Mouse (Mus musculus) lung, adult 2 months (tissue): ENCODE measurements around the gene Araf. TPM values are rescaled to one million over a fixed set of nuclear protein-coding genes. Genes with fewer than 3 reads are reported as not detected.
A peak's percentile ranks its signal among the peaks of the same experiment; 100 is the strongest.

Experiments used
- DNase-seq: peaks from one replicate; pipeline ENCODE4 v3.0.0; 2022
- H3K4me1 ChIP-seq: fragments of 200-500 bp; 2 replicates; pipeline ENCODE4 v1.6.1; 2011; ENCODE audit warnings: low read length; ENCODE audit not compliant: control insufficient read depth, insufficient read depth
- H3K4me3 ChIP-seq: fragments of 200-500 bp; replicated peaks from 2 replicates; pipeline ENCODE3; 2011; ENCODE audit warnings: low read depth, mild to moderate bottlenecking, control low read depth, low read length; ENCODE audit errors: extremely low read depth
- CTCF ChIP-seq: fragments of 200-500 bp; IDR thresholded peaks from 2 replicates; pipeline ENCODE4 v1.5.1; 2011; ENCODE audit warnings: mild to moderate bottlenecking, low read length, control low read depth; ENCODE audit not compliant: insufficient read depth
- POLR2A ChIP-seq: fragments of 200-500 bp; IDR thresholded peaks from 2 replicates; pipeline ENCODE4 v1.6.1; 2011; ENCODE audit warnings: low read depth, mild to moderate bottlenecking, control low read depth, low read length, borderline replicate concordance; ENCODE audit errors: extremely low read depth
- WGBS: fragments of 180-500 bp; shearing (Covaris S2); methylation state at CpG from one replicate; pipeline ENCODE4 v1.1.7; 2018; 5-methylcytosine and 5-hydroxymethylcytosine counted together
- polyA plus RNA-seq: library from polyadenylated mRNA; depleted of rRNA; stranded (reverse); fragments of >200 nt; gene quantifications from 2 replicates; pipeline ENCODE4 v1.2.3, GENCODE M21; 2012; rRNA removed

Araf gene
- polyA plus RNA-seq, 1 experiment = 167 TPM

DNA sequence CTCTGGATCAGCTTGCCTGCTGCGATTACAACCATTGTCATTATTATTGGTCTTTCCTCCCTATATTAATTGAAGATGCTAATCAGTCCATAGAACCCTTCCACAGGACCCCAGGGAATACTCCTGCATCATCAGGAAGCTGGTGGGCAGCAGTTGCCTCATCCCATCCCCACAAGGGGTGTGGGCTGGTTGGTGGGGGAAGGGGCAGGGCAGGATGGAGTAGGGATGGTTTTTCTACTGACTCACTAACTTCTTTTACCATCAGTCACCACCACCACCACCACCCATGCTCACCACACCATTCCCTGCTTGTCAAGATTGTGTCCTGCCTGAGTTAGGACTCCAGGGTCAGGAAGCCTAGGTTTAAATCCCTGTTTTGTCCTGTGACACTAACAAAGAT is 71.6 kb downstream of the Araf start:
- TF ChIP-seq CTCF = no peak
- 74% methylated on average over 1 of the region's 1 CpGs for WGBS
- DNase-seq = no peak
- Histone ChIP-seq H3K4me1 (no peaks in the 10 kb centered on the region; the same call in 1 of the 2 replicates), H3K4me3 (no peak overlapping the region)

DNA sequence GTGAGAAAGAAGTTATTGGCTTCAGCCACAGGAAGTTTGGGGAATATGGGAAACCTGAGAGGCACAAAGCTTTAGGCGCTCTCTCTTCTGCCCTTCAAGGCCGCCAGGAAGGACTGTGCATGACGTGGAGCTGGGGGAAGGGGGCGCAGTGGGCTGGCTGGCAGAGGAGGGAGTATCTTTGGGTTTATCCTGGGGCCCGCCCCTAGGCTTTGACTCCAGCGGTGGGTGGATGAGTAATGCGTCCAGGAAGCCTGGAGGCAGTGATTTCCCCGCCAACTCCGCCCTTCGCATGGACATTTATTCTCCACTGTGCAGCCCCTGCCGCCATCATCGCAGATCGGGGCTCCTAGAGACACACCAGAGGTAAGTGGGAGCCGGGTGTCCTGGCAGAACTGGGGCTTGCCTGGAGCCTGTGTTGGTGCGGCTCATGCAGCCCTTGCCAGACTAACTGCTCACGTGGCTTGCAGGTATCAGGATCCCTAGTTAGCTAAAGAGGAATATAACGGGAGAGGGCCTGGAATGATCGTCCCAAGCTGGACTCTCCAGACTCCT is 72.4 kb downstream of the Araf start, which contains the start of gene Timp1:
TSS of gene Timp1 (plus strand) at position 205 of the 552 bp plus-strand sequence.
- WGBS = 28% methylated on average over 18 of the region's 18 CpGs
- Histone ChIP-seq H3K4me1 (no peaks in the 10 kb centered on the region; the same call in 1 of the 2 replicates), H3K4me3 (peak within 1 kb of the TSS; percentile 32)
- TF ChIP-seq POLR2A = no peak
- TF ChIP-seq CTCF = no peak
- DNase-seq = no peak

DNA sequence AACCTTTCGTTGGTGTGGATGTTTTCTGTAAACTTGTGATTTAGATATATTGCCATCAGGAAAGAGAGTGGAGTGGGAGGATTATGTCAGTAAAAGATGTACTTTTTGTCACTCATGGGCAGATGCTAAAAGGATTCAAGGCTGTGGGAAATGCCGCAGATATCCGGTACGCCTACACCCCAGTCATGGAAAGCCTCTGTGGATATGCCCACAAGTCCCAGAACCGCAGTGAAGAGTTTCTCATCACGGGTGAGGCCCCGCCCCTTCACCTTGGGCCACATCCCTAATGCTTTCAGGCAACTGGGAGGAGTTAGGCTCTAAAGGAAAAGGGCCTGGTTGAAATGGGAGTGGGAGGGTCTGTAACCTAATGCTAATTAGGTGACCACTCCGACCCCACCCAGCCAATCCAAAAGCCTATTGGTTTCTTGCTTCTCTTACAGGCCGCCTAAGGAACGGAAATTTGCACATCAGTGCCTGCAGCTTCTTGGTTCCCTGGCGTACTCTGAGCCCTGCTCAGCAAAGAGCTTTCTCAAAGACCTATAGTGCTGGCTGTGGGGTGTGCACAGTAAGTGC is 75.4 kb downstream of the Araf start:
- Histone ChIP-seq H3K4me3 (no peak overlapping the region), H3K4me1 (no peaks in the 10 kb centered on the region; the same call in 1 of the 2 replicates)
- TF ChIP-seq CTCF (no peak), POLR2A (no peak)
- 52% methylated on average over 11 of the region's 11 CpGs for WGBS
- no peak for DNase-seq

DNA sequence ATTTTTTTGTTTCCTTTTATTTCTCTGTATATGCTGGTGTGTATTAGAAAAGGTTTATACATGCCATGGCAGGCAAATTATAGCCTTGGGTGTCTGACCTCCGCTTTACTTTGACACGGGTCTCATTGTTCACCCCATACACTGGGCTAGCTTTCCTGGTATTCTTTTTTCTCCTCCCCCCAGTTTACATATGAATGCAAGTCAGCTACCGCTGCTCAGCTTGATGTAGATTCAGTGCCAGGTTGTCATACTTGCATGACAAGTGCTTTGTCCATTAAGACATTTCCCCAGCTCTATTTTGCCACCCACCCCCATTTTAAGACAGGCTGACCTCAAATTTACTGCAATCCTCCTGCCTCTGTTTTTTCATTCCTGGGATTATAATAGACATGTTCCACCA is 77.6 kb downstream of the Araf start:
- DNase-seq = no peak
- WGBS = 66% methylated on average over 3 of the region's 3 CpGs
- Histone ChIP-seq H3K4me3 (no peak overlapping the region), H3K4me1 (no peaks in the 10 kb centered on the region)
- TF ChIP-seq CTCF (no peak), POLR2A (no peak)

DNA sequence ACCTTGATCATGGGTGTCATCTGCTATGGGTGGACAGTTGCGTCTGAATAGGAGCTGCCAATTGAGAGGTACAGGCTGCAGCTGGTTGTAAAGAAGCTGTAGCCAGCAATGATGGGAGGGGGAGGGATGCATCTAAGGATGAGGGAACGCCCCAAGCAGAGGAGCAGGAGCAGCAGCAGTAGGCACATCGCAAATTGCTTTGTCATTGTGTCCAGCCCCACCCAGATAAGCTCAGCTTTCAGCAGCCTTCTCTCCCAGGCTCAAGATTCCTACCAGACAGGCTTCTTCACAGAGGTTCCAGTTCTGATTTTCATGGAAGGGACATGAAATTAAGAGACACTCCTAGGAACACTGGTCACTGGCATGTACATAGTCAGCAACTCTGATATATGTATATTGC is 112.5 kb downstream of the Araf start:
- DNase-seq = no peak
- 38% methylated on average over 3 of the region's 3 CpGs for WGBS
- Histone ChIP-seq H3K4me3 (no peak overlapping the region), H3K4me1 (no peaks in the 10 kb centered on the region)
- TF ChIP-seq CTCF = no peak
- TF ChIP-seq POLR2A = no peak

Other genes with a start within 250 kb of the Araf start
- gene Rgn, start 248.0 kb upstream of the Araf start, polyA plus RNA-seq = 0.07 and 0.30 TPM in 2 replicates
- 44.6 and 51.4 TPM in 2 replicates for gene Rbm10, start 180.3 kb upstream of the Araf start, polyA plus RNA-seq
- 102 and 118 TPM in 2 replicates for gene Ndufb11, start 180.2 kb upstream of the Araf start, polyA plus RNA-seq
- 199 and 241 TPM in 2 replicates for gene Uba1, start 139.5 kb upstream of the Araf start, polyA plus RNA-seq
- 138 and 154 TPM in 2 replicates for gene Cdk16, start 109.9 kb upstream of the Araf start, polyA plus RNA-seq
- gene Usp11, start 93.9 kb upstream of the Araf start, polyA plus RNA-seq = 10.9 and 13.8 TPM in 2 replicates
- gene Timp1, start 72.4 kb downstream of the Araf start, polyA plus RNA-seq = 14.6 and 15.3 TPM in 2 replicates
- gene Syn1, start 123.2 kb downstream of the Araf start, polyA plus RNA-seq = 1.1 and 1.2 TPM in 2 replicates
- gene Cfp, start 133.7 kb downstream of the Araf start, polyA plus RNA-seq = 27.1 and 33.1 TPM in 2 replicates
- 11.5 and 13.5 TPM in 2 replicates for gene Elk1, start 152.8 kb downstream of the Araf start, polyA plus RNA-seq
- 10.4 and 13.9 TPM in 2 replicates for gene Uxt, start 164.2 kb downstream of the Araf start, polyA plus RNA-seq